Mouse (Mus musculus): ENCODE results near the gene Mgst2.

- TF ChIP-seq CTCF (IDR thresholded peaks at IDR 0.05; ENCODE audit: insufficient read depth, low read depth, low read length) (no peak), POLR2A (IDR thresholded peaks at IDR 0.05; ENCODE audit: insufficient read depth, low read depth, low read length) (no peak)
Observed at GRCm38 (mm10) chr3:51651149-51651548, 9.0 kb upstream of the Mgst2 start.
